Mouse (Mus musculus) 3134 (cell line): ENCODE measurements around the gene Snx32.

Experiments used
- DNase-seq: peaks from one replicate; pipeline ENCODE4 v3.0.0-alpha.2; 2011; ENCODE audit warnings: low spot score; ENCODE audit not compliant: insufficient read length; ENCODE audit errors: extremely low read depth

Snx32 gene

GRCm38 (mm10) chr19:5483386-5484359, 26.7 kb downstream of the Snx32 start:
- no peak for DNase-seq

- no peak for DNase-seq
Observed at GRCm38 (mm10) chr19:5481398-5481797, 28.9 kb downstream of the Snx32 start.

GRCm38 (mm10) chr19:5480016-5480415, 30.3 kb downstream of the Snx32 start:
- no peak for DNase-seq

- DNase-seq: no peak
Observed at GRCm38 (mm10) chr19:5477668-5478300, 32.6 kb downstream of the Snx32 start.

- DNase-seq: no peak
Observed at GRCm38 (mm10) chr19:5477004-5477667, 33.2 kb downstream of the Snx32 start.

- DNase-seq: peak; percentile 71
Observed at GRCm38 (mm10) chr19:5475069-5475714, 35.1 kb downstream of the Snx32 start.

- DNase-seq: peak; percentile 72
Observed at GRCm38 (mm10) chr19:5474281-5475068, 35.9 kb downstream of the Snx32 start.

GRCm38 (mm10) chr19:5473720-5474119, 36.6 kb downstream of the Snx32 start, which contains the start of gene Efemp2:
Gene Efemp2 (plus strand): TSS chr19:5473954.
- peak; percentile 93 for DNase-seq

GRCm38 (mm10) chr19:5472857-5473256, 37.5 kb downstream of the Snx32 start:
- no peak for DNase-seq

- no peak for DNase-seq
Observed at GRCm38 (mm10) chr19:5471846-5472245, 38.5 kb downstream of the Snx32 start.

GRCm38 (mm10) chr19:5468374-5468773, 42.0 kb downstream of the Snx32 start, which contains the start of gene Ctsw:
Gene Ctsw (minus strand): TSS chr19:5468507.
- no peak for DNase-seq

- no peak for DNase-seq
Observed at GRCm38 (mm10) chr19:5466916-5467500, 43.3 kb downstream of the Snx32 start.

GRCm38 (mm10) chr19:5465037-5465436, 45.3 kb downstream of the Snx32 start:
- DNase-seq: no peak

- no peak for DNase-seq
Observed at GRCm38 (mm10) chr19:5463791-5464562, 46.4 kb downstream of the Snx32 start.

- DNase-seq: no peak
Observed at GRCm38 (mm10) chr19:5463212-5463611, 47.1 kb downstream of the Snx32 start.

- no peak for DNase-seq
Observed at GRCm38 (mm10) chr19:5461411-5461810, 48.9 kb downstream of the Snx32 start.

- peak; percentile 91 for DNase-seq
Observed at GRCm38 (mm10) chr19:5460465-5460911, 49.9 kb downstream of the Snx32 start, which contains the start of gene Fibp. Gene Fibp (plus strand): TSS chr19:5460615.

- no peak for DNase-seq
Observed at GRCm38 (mm10) chr19:5459896-5460295, 50.4 kb downstream of the Snx32 start.

GRCm38 (mm10) chr19:5459019-5459418, 51.3 kb downstream of the Snx32 start:
- no peak for DNase-seq
